Mouse (Mus musculus) activated CD4-positive, CD25-positive, alpha-beta regulatory T cell, adult 9 weeks (primary cell): Measurements from ENCODE around the gene Gm5485. TPM values are rescaled to one million over a fixed set of nuclear protein-coding genes. Genes with fewer than 3 reads are reported as not detected.

Source experiments
- polyA plus RNA-seq: library from polyadenylated mRNA; unstranded; fragments of 100-300 nt; shearing (Covaris generic); gene quantifications from one replicate; pipeline ENCODE4 v1.2.1, GENCODE M21; 2017

The Gm5485 gene
- polyA plus RNA-seq = not detected

DNA sequence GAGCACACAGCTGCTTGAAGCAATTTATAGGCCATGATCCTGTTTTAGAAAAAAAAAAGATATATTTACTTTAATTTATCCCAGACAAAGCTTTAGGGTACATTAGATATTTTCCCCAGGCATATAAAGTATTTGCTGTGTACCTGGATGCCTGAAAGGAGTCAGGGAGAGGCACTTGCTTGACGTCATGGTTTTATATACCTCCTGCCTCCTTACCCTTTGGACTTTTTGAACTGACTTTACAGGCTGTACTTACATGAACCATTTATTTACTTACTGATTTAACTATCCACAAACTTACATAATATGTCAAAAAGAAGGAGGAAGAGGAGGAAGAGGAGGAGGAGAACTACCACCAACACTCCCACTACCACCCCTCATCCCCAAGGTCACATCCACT is at the start of gene Gm5485:
Gene Gm5485 (minus strand): TSS at position 171 of the 400 bp plus-strand sequence.

DNA sequence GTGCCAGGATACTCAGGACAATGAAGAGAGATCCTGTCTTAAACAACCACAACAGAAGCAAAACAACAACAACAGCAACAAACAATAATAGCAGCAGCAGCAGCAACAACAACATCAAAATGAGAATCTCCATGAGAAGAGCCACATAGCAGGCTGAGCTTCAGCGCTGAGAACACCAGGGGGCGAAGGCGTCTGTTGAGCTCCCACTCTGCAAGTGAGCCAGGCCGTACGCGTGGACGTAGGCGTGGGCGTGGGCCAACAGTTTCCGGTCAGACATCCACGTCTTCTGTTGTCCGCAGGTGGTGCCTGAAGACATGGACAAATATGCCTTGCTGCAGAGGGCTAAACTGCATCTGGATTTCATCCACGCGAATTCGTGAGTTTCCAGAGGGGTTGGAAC is 18.8 kb upstream of the Gm5485 start, which contains the start of gene Morc1:
Gene Morc1 (plus strand): TSS at position 211 of the 400 bp plus-strand sequence.

Other genes with a start within 250 kb of the Gm5485 start
- gene Dppa4, start 128.7 kb downstream of the Gm5485 start, polyA plus RNA-seq = not detected
- not detected for gene Dppa2, start 108.5 kb downstream of the Gm5485 start, polyA plus RNA-seq
- 0.40 TPM for gene Morc1, start 18.8 kb upstream of the Gm5485 start, polyA plus RNA-seq